Mouse (Mus musculus): Measurements from ENCODE around the gene Ifitm6.
"Not testable (repeated sequence)": the region's sequence is repeated elsewhere in the genome, so short reads cannot be mapped to it uniquely, and the experiment has no call there.

Ifitm6 gene

GRCm38 (mm10) chr7:141041661-141042060 lies 23.9 kb upstream of the Ifitm6 start:
- DNase-seq (ENCODE audit: low read depth, low spot score): no peak

GRCm38 (mm10) chr7:141040867-141041606 lies 23.3 kb upstream of the Ifitm6 start:
- no peak for DNase-seq (ENCODE audit: low read depth, low spot score)

- no peak for DNase-seq (ENCODE audit: low read depth, low spot score)
Observed at GRCm38 (mm10) chr7:141039386-141040107, 21.8 kb upstream of the Ifitm6 start.

- DNase-seq (ENCODE audit: low read depth, low spot score): peak; percentile 52
Observed at GRCm38 (mm10) chr7:141038090-141039032, 20.6 kb upstream of the Ifitm6 start.

GRCm38 (mm10) chr7:141036624-141037023 lies 18.9 kb upstream of the Ifitm6 start:
- DNase-seq (ENCODE audit: low read depth, low spot score): not testable (repeated sequence)

- no peak for DNase-seq (ENCODE audit: low read depth, low spot score)
Observed at GRCm38 (mm10) chr7:141032458-141033167, 14.9 kb upstream of the Ifitm6 start.

- no peak for DNase-seq (ENCODE audit: low read depth, low spot score)
Observed at GRCm38 (mm10) chr7:141030390-141030789, 12.7 kb upstream of the Ifitm6 start.

GRCm38 (mm10) chr7:141028831-141029230 lies 11.1 kb upstream of the Ifitm6 start, which contains the start of gene Gm17387:
Gene Gm17387 (plus strand): TSS chr7:141029131.
- DNase-seq (ENCODE audit: low read depth, low spot score): no peak

- DNase-seq (ENCODE audit: low read depth, low spot score): no peak
Observed at GRCm38 (mm10) chr7:141026740-141027098, 9.0 kb upstream of the Ifitm6 start.

- no peak for DNase-seq (ENCODE audit: low read depth, low spot score)
Observed at GRCm38 (mm10) chr7:141026097-141026739, 8.5 kb upstream of the Ifitm6 start.

- no peak for DNase-seq (ENCODE audit: low read depth, low spot score)
Observed at GRCm38 (mm10) chr7:141024865-141025838, 7.4 kb upstream of the Ifitm6 start.

- no peak for DNase-seq (ENCODE audit: low read depth, low spot score)
Observed at GRCm38 (mm10) chr7:141021489-141022449, 4.0 kb upstream of the Ifitm6 start.

- DNase-seq (ENCODE audit: low read depth, low spot score): no peak
Observed at GRCm38 (mm10) chr7:141019028-141019427, 1.3 kb upstream of the Ifitm6 start.

- DNase-seq (ENCODE audit: low read depth, low spot score): no peak
Observed at GRCm38 (mm10) chr7:141016707-141017697, 722 bp downstream of the Ifitm6 start.

GRCm38 (mm10) chr7:141011238-141011770 lies 6.4 kb downstream of the Ifitm6 start:
- DNase-seq (ENCODE audit: low read depth, low spot score): no peak

- DNase-seq (ENCODE audit: low read depth, low spot score): peak; percentile 16
Observed at GRCm38 (mm10) chr7:141010593-141010992, 7.1 kb downstream of the Ifitm6 start, which contains the start of gene Ifitm3. Gene Ifitm3 (minus strand): TSS chr7:141010770.

GRCm38 (mm10) chr7:141009665-141010064 lies 8.1 kb downstream of the Ifitm6 start:
- DNase-seq (ENCODE audit: low read depth, low spot score): peak; percentile 15

All from CD4-positive, CD25-positive, alpha-beta regulatory T cell, adult 2 months (primary cell).